Mouse (Mus musculus) gastrocnemius, adult 2 months (tissue): Measurements from ENCODE around the gene Ppp1r1b. TPM values are rescaled to one million over a fixed set of nuclear protein-coding genes. Genes with fewer than 3 reads are reported as not detected.

ENCODE experiments used
- DNase-seq: peaks from one replicate; pipeline ENCODE4 v3.0.0; 2022
- H3K27ac ChIP-seq: fragments of 200-600 bp; 2 replicates; pipeline ENCODE4 v1.8.1; 2022; ENCODE audit warnings: mild to moderate bottlenecking
- H3K4me3 ChIP-seq: fragments of 200-600 bp; 2 replicates; pipeline ENCODE4 v1.8.1; 2022; ENCODE audit warnings: mild to moderate bottlenecking, moderate library complexity
- CTCF ChIP-seq: fragments of 200-600 bp; IDR thresholded peaks from 2 replicates; pipeline ENCODE4 v1.8.1; 2022; ENCODE audit warnings: antibody characterized with exemption, mild to moderate bottlenecking, moderate library complexity
- intact Hi-C: fragments of 180-260 bp; cut with DNase I; formaldehyde crosslinking; loops from one replicate; pipeline ENCODE4 v1.15.1; 2025
- long read RNA-seq, 2 experiments: library from polyadenylated mRNA; stranded (forward); transcript quantifications; one replicate each; pipeline ENCODE4 v2.0.0; 2021
- total RNA-seq, 2 experiments: library from RNA; stranded (reverse); gene quantifications; 2 replicates each; pipeline ENCODE4 v1.2.3; 2021

The Ppp1r1b gene
- total RNA-seq, result not detected
- long read RNA-seq, experiment 1, result 0 reads
- long read RNA-seq, experiment 2, partial matches to known transcripts, result 0 of 1 reads
- long read RNA-seq, experiment 2, other reads (novel, unspliced or antisense), result 0 of 1 reads

GRCm38 (mm10) chr11:98348083-98348961 lies at the start of gene Ppp1r1b:
Ppp1r1b (plus strand) TSS chr11:98348404.
- intact Hi-C loops, result loop anchor here (10.0 kb wide), 1 partner anchor 246 kb away; the partner anchor contains the start of gene Lrrc3c
- Histone ChIP-seq H3K27ac (no peak within 1 kb of the TSS), H3K4me3 (peak within 1 kb of the TSS; percentile 75)
- TF ChIP-seq CTCF, result no peak
- peak; percentile 62 for DNase-seq

- DNase-seq, result peak; percentile 51
- no peak overlapping the region for H3K4me3 ChIP-seq
- no peak for TF ChIP-seq CTCF
- intact Hi-C loops, result no loop called here
- no peak overlapping the region for H3K27ac ChIP-seq
These were observed 49.6 kb upstream of the Ppp1r1b start for GRCm38 (mm10) chr11:98298484-98299205.

- H3K27ac ChIP-seq, result no peak overlapping the region
- intact Hi-C loops, result no loop called here
- TF ChIP-seq CTCF, result no peak
- H3K4me3 ChIP-seq, result no peak overlapping the region
- DNase-seq, result peak; percentile 67
These were observed 34.3 kb upstream of the Ppp1r1b start for GRCm38 (mm10) chr11:98313790-98314323.

- Histone ChIP-seq H3K27ac (no peak overlapping the region), H3K4me3 (no peak overlapping the region)
- no peak for DNase-seq
- intact Hi-C loops, result no loop called here
- no peak for TF ChIP-seq CTCF
These were observed 30.7 kb upstream of the Ppp1r1b start for GRCm38 (mm10) chr11:98317479-98317878.

- H3K4me3 ChIP-seq, result no peak overlapping the region
- no peak overlapping the region for H3K27ac ChIP-seq
- DNase-seq, result no peak
- intact Hi-C loops, result no loop called here
- no peak for TF ChIP-seq CTCF
These were observed 29.6 kb upstream of the Ppp1r1b start for GRCm38 (mm10) chr11:98318421-98319116.

- intact Hi-C loops, result no loop called here
- Histone ChIP-seq H3K4me3 (no peak overlapping the region), H3K27ac (no peak overlapping the region)
- no peak for TF ChIP-seq CTCF
- no peak for DNase-seq
These were observed 29.1 kb upstream of the Ppp1r1b start for GRCm38 (mm10) chr11:98319120-98319519.

GRCm38 (mm10) chr11:98319544-98319943 lies 28.7 kb upstream of the Ppp1r1b start:
- DNase-seq, result no peak
- no peak overlapping the region for H3K4me3 ChIP-seq
- intact Hi-C loops, result no loop called here
- H3K27ac ChIP-seq, result no peak overlapping the region
- no peak for TF ChIP-seq CTCF

GRCm38 (mm10) chr11:98319944-98320343 lies 28.3 kb upstream of the Ppp1r1b start:
- Histone ChIP-seq H3K4me3 (no peak overlapping the region), H3K27ac (no peak overlapping the region)
- no peak for DNase-seq
- TF ChIP-seq CTCF, result no peak
- intact Hi-C loops, result no loop called here

GRCm38 (mm10) chr11:98320381-98320780 lies 27.8 kb upstream of the Ppp1r1b start:
- TF ChIP-seq CTCF, result no peak
- no peak for DNase-seq
- Histone ChIP-seq H3K4me3 (no peak overlapping the region), H3K27ac (no peak overlapping the region)
- intact Hi-C loops, result no loop called here

GRCm38 (mm10) chr11:98320806-98321676 lies 27.2 kb upstream of the Ppp1r1b start:
- Histone ChIP-seq H3K27ac (no peak overlapping the region), H3K4me3 (no peak overlapping the region)
- no peak for TF ChIP-seq CTCF
- intact Hi-C loops, result no loop called here
- no peak for DNase-seq

- intact Hi-C loops, result no loop called here
These were observed 26.6 kb upstream of the Ppp1r1b start for GRCm38 (mm10) chr11:98321677-98322003.

More at GRCm38 (mm10) chr11:98321677-98322003, 26.6 kb upstream of the Ppp1r1b start:
- no peak overlapping the region for H3K27ac ChIP-seq
- no peak for TF ChIP-seq CTCF
- DNase-seq, result no peak
- H3K4me3 ChIP-seq, result no peak overlapping the region
